Mouse (Mus musculus) myocyte (in vitro differentiated cells): ENCODE measurements at regions not wholly inside any gene's neighbourhood (a gene's known extent, or its start where the extent isn't known, plus 50 kb on each side); places are given as distances from the start of the nearest gene placed in this dataset.

Experiments
- MAX ChIP-seq: IDR thresholded peaks from one replicate; pipeline ENCODE4 v1.6.1; 2011; ENCODE audit warnings: low read depth, mild to moderate bottlenecking, control low read depth
- MYOD1 ChIP-seq, 3 experiments: IDR thresholded peaks; one replicate each; pipeline ENCODE4 v1.6.1; 2011; ENCODE audit warnings: control low read depth in 2 of 3, low read depth in 2 of 3, mild to moderate bottlenecking in 2 of 3, moderate library complexity in 1 of 3; ENCODE audit not compliant: insufficient read length in 2 of 3, control insufficient read depth in 1 of 3
- MYOG ChIP-seq, 3 experiments: IDR thresholded peaks; one replicate each; pipeline ENCODE4 v1.6.1; 2011; ENCODE audit warnings: control low read depth in 2 of 3, low read depth in 2 of 3, mild to moderate bottlenecking in 2 of 3; ENCODE audit not compliant: insufficient read length in 2 of 3, control insufficient read depth in 1 of 3, insufficient read depth in 1 of 3
- POLR2A ChIP-seq: IDR thresholded peaks from one replicate; pipeline ENCODE4 v1.6.1; 2011; ENCODE audit warnings: low read depth, mild to moderate bottlenecking, control low read depth, moderate library complexity; ENCODE audit not compliant: insufficient read length
- POLR2AphosphoS2 ChIP-seq: IDR thresholded peaks from one replicate; pipeline ENCODE4 v1.6.1; 2011; ENCODE audit warnings: low read depth, control low read depth; ENCODE audit not compliant: insufficient read length
- SRF ChIP-seq: IDR thresholded peaks from one replicate; pipeline ENCODE4 v1.6.1; 2011; ENCODE audit warnings: low read depth; ENCODE audit not compliant: control insufficient read depth, insufficient read length
- TCF12 ChIP-seq: IDR thresholded peaks from one replicate; pipeline ENCODE4 v1.6.1; 2011; ENCODE audit warnings: mild to moderate bottlenecking, control low read depth; ENCODE audit not compliant: poor library complexity, insufficient read depth, severe bottlenecking

GRCm38 (mm10) chr11:24682423-24682822, 604.6 kb downstream of the Bcl11a start:
- TF ChIP-seq MAX (no peak), POLR2A (no peak), MYOD1 (IDR thresholded peaks at IDR 0.05; ENCODE audit: control insufficient read depth in 1 of 3, insufficient read length in 2 of 3, low read depth in 2 of 3) (no peak), POLR2AphosphoS2 (no peak), MYOG (IDR thresholded peaks at IDR 0.05; ENCODE audit: control insufficient read depth in 1 of 3, insufficient read depth in 1 of 3, insufficient read length in 2 of 3, low read depth in 2 of 3) (no peak), TCF12 (no peak), SRF (no peak)
